Mouse (Mus musculus): ENCODE measurements at regions not wholly inside any gene's neighbourhood (a gene's known extent, or its start where the extent isn't known, plus 50 kb on each side); places are given as distances from the start of the nearest gene placed in this dataset.

GRCm38 (mm10) chr12:77667151-77667874 lies 429.4 kb downstream of the Fut8 start:
- no peaks in the 10 kb centered on the region for H3K9me3 ChIP-seq (replicated peaks; ENCODE audit: control insufficient read depth, low read length, poor library complexity, severe bottlenecking)
- 82% methylated on average over 10 of the region's 10 CpGs for WGBS
- H3K4me2 ChIP-seq (ENCODE audit: low read length) = no peak overlapping the region
- no peak; the same call in 1 of the 2 replicates for ATAC-seq
- no peak overlapping the region for H3K27ac ChIP-seq (ENCODE audit: low read length)
- no peaks in the 10 kb centered on the region for H3K4me1 ChIP-seq (ENCODE audit: control insufficient read depth, insufficient read depth, low read length)
- no peaks in the 10 kb centered on the region for H3K36me3 ChIP-seq (ENCODE audit: control insufficient read depth, insufficient read depth, low read length)
- no peak overlapping the region for H3K9ac ChIP-seq (ENCODE audit: low read depth, low read length)
- H3K27me3 ChIP-seq (ENCODE audit: control insufficient read depth, insufficient read depth, low read depth, low read length) = no peaks in the 10 kb centered on the region
- H3K4me3 ChIP-seq (ENCODE audit: low read depth, low read length) = no peak overlapping the region

DNA sequence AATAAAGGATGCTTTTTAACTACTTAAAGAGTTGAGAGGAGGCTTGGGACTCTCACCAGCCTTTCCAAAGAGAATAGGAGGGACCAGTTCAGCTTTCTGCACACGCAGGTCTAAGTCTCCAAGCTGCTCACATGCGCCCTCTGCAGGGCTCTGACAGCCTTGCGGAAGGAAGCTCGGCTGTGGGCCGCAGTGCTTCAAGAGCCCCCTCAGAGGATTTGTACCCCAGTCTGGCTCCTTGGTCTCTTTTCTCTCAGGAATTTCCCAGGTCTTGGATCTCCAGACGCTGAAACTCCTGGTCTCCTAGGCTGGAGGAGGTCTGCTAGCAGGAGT lies 429.9 kb downstream of the Fut8 start:
- no peaks in the 10 kb centered on the region for H3K9me3 ChIP-seq (replicated peaks; ENCODE audit: control insufficient read depth, low read length, poor library complexity, severe bottlenecking)
- no peaks in the 10 kb centered on the region for H3K36me3 ChIP-seq (ENCODE audit: control insufficient read depth, insufficient read depth, low read length)
- H3K9ac ChIP-seq (ENCODE audit: low read depth, low read length) = no peak overlapping the region
- no peaks in the 10 kb centered on the region for H3K27me3 ChIP-seq (ENCODE audit: control insufficient read depth, insufficient read depth, low read depth, low read length)
- no peak overlapping the region for H3K4me2 ChIP-seq (ENCODE audit: low read length)
- no peak overlapping the region for H3K27ac ChIP-seq (ENCODE audit: low read length)
- 2% methylated on average over 6 of the region's 6 CpGs for WGBS
- H3K4me1 ChIP-seq (ENCODE audit: control insufficient read depth, insufficient read depth, low read length) = no peaks in the 10 kb centered on the region
- ATAC-seq = peak; percentile 63
- no peak overlapping the region for H3K4me3 ChIP-seq (ENCODE audit: low read depth, low read length)

DNA sequence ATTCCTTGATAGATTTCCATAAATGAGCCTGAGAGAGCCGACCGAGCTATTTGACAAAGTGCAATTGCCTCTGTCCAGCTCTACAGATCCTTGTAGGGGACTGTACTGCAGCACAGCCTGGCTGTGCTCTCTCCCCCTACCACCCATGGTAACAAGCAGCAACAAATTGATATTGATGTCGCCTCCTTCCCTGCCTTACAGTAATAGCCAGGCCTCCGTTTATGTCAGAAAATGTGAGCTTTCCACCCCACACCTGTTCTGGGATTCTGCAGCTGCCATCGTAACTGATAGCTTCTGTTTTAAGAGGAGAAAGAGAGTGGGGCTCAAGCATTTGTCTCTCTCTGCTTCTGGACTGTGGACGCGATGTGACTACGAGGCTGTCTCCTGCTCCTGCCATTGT lies 432.6 kb downstream of the Fut8 start:
- H3K36me3 ChIP-seq (ENCODE audit: control insufficient read depth, insufficient read depth, low read length) = no peaks in the 10 kb centered on the region
- H3K4me1 ChIP-seq (ENCODE audit: control insufficient read depth, insufficient read depth, low read length) = no peaks in the 10 kb centered on the region
- no peaks in the 10 kb centered on the region for H3K27me3 ChIP-seq (ENCODE audit: control insufficient read depth, insufficient read depth, low read depth, low read length)
- H3K9me3 ChIP-seq (replicated peaks; ENCODE audit: control insufficient read depth, low read length, poor library complexity, severe bottlenecking) = no peaks in the 10 kb centered on the region
- ATAC-seq = no peak
- WGBS = 48% methylated on average over 8 of the region's 8 CpGs
- H3K9ac ChIP-seq (ENCODE audit: low read depth, low read length) = no peak overlapping the region
- H3K4me2 ChIP-seq (ENCODE audit: low read length) = no peak overlapping the region
- no peak overlapping the region for H3K4me3 ChIP-seq (ENCODE audit: low read depth, low read length)
- no peak overlapping the region for H3K27ac ChIP-seq (ENCODE audit: low read length)

DNA sequence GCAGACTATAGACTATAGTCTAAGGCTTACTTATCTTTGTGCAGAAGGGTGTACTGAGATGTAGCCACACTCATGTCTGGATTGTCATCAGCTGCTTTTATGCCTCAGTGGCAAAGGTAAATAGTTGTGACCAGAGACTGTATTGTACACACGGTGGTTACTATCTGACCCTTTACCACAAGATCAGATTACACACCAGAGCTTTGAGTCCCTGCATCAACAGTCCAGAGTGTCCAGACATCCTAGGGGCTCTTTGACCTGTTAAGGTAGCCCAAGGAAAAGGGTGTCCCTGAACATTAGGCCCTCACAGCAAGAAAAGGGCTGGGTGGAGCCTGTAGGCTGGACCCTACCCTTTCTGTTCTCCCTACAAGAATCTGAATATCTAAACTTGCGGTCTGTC lies 436.4 kb downstream of the Fut8 start:
- Histone ChIP-seq H3K9ac (ENCODE audit: low read depth, low read length) (no peak overlapping the region), H3K4me2 (ENCODE audit: low read length) (no peak overlapping the region), H3K9me3 (replicated peaks; ENCODE audit: control insufficient read depth, low read length, poor library complexity, severe bottlenecking) (no peaks in the 10 kb centered on the region), H3K4me3 (ENCODE audit: low read depth, low read length) (no peak overlapping the region), H3K36me3 (ENCODE audit: control insufficient read depth, insufficient read depth, low read length) (no peaks in the 10 kb centered on the region), H3K27me3 (ENCODE audit: control insufficient read depth, insufficient read depth, low read depth, low read length) (no peaks in the 10 kb centered on the region), H3K4me1 (ENCODE audit: control insufficient read depth, insufficient read depth, low read length) (no peaks in the 10 kb centered on the region), H3K27ac (ENCODE audit: low read length) (no peak overlapping the region)
- ATAC-seq = no peak
- WGBS = 71% methylated on average over 2 of the region's 2 CpGs

DNA sequence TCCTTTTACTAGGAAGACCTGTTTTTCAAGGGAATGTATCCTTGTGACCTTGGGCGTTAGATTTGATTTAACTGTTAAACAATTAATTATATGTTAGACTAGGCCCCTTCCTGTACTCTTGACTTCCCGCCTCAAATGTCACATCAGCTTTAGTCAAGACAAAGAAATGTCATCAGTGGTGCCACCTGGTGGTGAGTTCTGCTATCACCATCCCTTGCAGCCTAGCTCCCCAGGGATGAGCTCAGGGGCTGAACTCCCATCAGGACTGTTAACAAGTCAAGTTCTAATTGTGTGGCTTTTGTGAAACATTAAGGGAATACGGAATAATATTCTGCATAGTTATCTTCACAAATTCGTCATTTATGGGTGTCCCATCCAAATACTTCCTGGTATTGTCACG lies 436.8 kb downstream of the Fut8 start:
- Histone ChIP-seq H3K4me3 (ENCODE audit: low read depth, low read length) (no peak overlapping the region), H3K27ac (ENCODE audit: low read length) (no peak overlapping the region), H3K27me3 (ENCODE audit: control insufficient read depth, insufficient read depth, low read depth, low read length) (no peaks in the 10 kb centered on the region), H3K9ac (ENCODE audit: low read depth, low read length) (no peak overlapping the region), H3K36me3 (ENCODE audit: control insufficient read depth, insufficient read depth, low read length) (no peaks in the 10 kb centered on the region), H3K4me1 (ENCODE audit: control insufficient read depth, insufficient read depth, low read length) (no peaks in the 10 kb centered on the region), H3K9me3 (replicated peaks; ENCODE audit: control insufficient read depth, low read length, poor library complexity, severe bottlenecking) (no peaks in the 10 kb centered on the region), H3K4me2 (ENCODE audit: low read length) (no peak overlapping the region)
- 81% methylated on average over 5 of the region's 5 CpGs for WGBS
- ATAC-seq = no peak

GRCm38 (mm10) chr12:77678040-77678439 lies 440.1 kb downstream of the Fut8 start:
- H3K9me3 ChIP-seq (replicated peaks; ENCODE audit: control insufficient read depth, low read length, poor library complexity, severe bottlenecking) = no peaks in the 10 kb centered on the region
- H3K4me2 ChIP-seq (ENCODE audit: low read length) = no peak overlapping the region
- no peak overlapping the region for H3K4me3 ChIP-seq (ENCODE audit: low read depth, low read length)
- H3K4me1 ChIP-seq (ENCODE audit: control insufficient read depth, insufficient read depth, low read length) = no peaks in the 10 kb centered on the region
- no peaks in the 10 kb centered on the region for H3K27me3 ChIP-seq (ENCODE audit: control insufficient read depth, insufficient read depth, low read depth, low read length)
- no peak for ATAC-seq
- WGBS = 66% methylated on average over 5 of the region's 5 CpGs
- no peaks in the 10 kb centered on the region for H3K36me3 ChIP-seq (ENCODE audit: control insufficient read depth, insufficient read depth, low read length)
- H3K27ac ChIP-seq (ENCODE audit: low read length) = no peak overlapping the region
- no peak overlapping the region for H3K9ac ChIP-seq (ENCODE audit: low read depth, low read length)

GRCm38 (mm10) chr12:77694101-77694500 lies 456.2 kb downstream of the Fut8 start:
- no peak overlapping the region for H3K27ac ChIP-seq (ENCODE audit: low read length)
- no peaks in the 10 kb centered on the region for H3K9me3 ChIP-seq (replicated peaks; ENCODE audit: control insufficient read depth, low read length, poor library complexity, severe bottlenecking)
- no peak for ATAC-seq
- no peaks in the 10 kb centered on the region for H3K4me1 ChIP-seq (ENCODE audit: control insufficient read depth, insufficient read depth, low read length)
- 76% methylated on average over 6 of the region's 6 CpGs for whole genome bisulfite sequencing
- H3K9ac ChIP-seq (ENCODE audit: low read depth, low read length) = no peak overlapping the region
- H3K4me3 ChIP-seq (ENCODE audit: low read depth, low read length) = no peak overlapping the region
- no peak overlapping the region for H3K4me2 ChIP-seq (ENCODE audit: low read length)
- H3K36me3 ChIP-seq (ENCODE audit: control insufficient read depth, insufficient read depth, low read length) = no peaks in the 10 kb centered on the region
- H3K27me3 ChIP-seq (ENCODE audit: control insufficient read depth, insufficient read depth, low read depth, low read length) = no peaks in the 10 kb centered on the region

DNA sequence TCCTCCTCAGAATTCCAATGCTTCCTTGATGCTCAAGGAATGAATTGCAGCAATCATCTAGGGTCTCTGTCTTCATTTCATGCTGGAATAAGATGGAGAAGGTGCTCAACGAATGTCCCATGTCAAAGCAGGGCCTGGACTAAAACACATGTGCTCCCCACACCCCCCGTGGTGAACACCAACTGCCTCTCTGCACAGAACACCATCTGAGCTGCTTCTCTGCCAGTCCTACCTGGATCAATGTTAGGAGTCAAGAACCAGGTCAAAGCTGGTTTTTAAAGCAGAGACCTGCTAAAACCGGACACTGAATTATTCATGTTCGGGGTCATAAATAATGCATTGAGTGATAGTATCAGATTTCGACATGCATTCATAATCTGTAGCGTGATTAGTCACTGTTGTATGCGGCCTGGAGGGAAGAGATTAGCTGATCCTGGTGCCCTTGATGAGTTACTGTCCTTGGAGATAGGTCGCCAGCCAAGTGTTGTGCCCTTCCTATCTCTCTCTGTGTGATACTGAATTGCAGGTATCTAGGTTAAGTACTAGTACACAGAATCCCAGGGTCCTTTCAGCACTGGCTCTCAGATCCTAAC lies 458.2 kb downstream of the Fut8 start:
- Histone ChIP-seq H3K9me3 (replicated peaks; ENCODE audit: control insufficient read depth, low read length, poor library complexity, severe bottlenecking) (no peaks in the 10 kb centered on the region), H3K9ac (ENCODE audit: low read depth, low read length) (no peak overlapping the region), H3K27ac (ENCODE audit: low read length) (no peak overlapping the region), H3K36me3 (ENCODE audit: control insufficient read depth, insufficient read depth, low read length) (no peaks in the 10 kb centered on the region), H3K4me2 (ENCODE audit: low read length) (no peak overlapping the region), H3K27me3 (ENCODE audit: control insufficient read depth, insufficient read depth, low read depth, low read length) (no peaks in the 10 kb centered on the region), H3K4me1 (ENCODE audit: control insufficient read depth, insufficient read depth, low read length) (0 out of 2 replicates have a peak, but pooled peaks cover 4% of the 10 kb centered on the region), H3K4me3 (ENCODE audit: low read depth, low read length) (no peak overlapping the region)
- WGBS = 48% methylated on average over 8 of the region's 8 CpGs
- no peak for ATAC-seq

- no peak for ATAC-seq
- H3K9ac ChIP-seq (ENCODE audit: low read depth, low read length) = no peak overlapping the region
- 0 out of 2 replicates have a peak, but pooled peaks cover 4% of the 10 kb centered on the region for H3K4me1 ChIP-seq (ENCODE audit: control insufficient read depth, insufficient read depth, low read length)
- H3K9me3 ChIP-seq (replicated peaks; ENCODE audit: control insufficient read depth, low read length, poor library complexity, severe bottlenecking) = no peaks in the 10 kb centered on the region
- H3K4me3 ChIP-seq (ENCODE audit: low read depth, low read length) = no peak overlapping the region
- WGBS = 75% methylated on average over 4 of the region's 4 CpGs
- no peaks in the 10 kb centered on the region for H3K36me3 ChIP-seq (ENCODE audit: control insufficient read depth, insufficient read depth, low read length)
- no peak overlapping the region for H3K27ac ChIP-seq (ENCODE audit: low read length)
- H3K27me3 ChIP-seq (ENCODE audit: control insufficient read depth, insufficient read depth, low read depth, low read length) = no peaks in the 10 kb centered on the region
- H3K4me2 ChIP-seq (ENCODE audit: low read length) = no peak overlapping the region
Measured at GRCm38 (mm10) chr12:77696662-77697061, 458.7 kb downstream of the Fut8 start.

All from midbrain, embryonic 16.5 days (tissue).